Mouse (Mus musculus) heart, postnatal 0 days (tissue): ENCODE results near the gene Brf1. TPM values are rescaled to one million over a fixed set of nuclear protein-coding genes. Genes with fewer than 3 reads are reported as not detected.

Experiments
- ATAC-seq: fragments of 200-750 bp; cut with Nextera tagmentation; 2 replicates; pipeline ENCODE4 v1.8.0; 2017; ENCODE audit warnings: low read depth, moderate number of reproducible peaks, moderate library complexity; ENCODE audit not compliant: insufficient read depth
- DNase-seq: peaks from one replicate; pipeline ENCODE4 v3.0.0-alpha.2; 2016; ENCODE audit warnings: low spot score
- H3K27ac ChIP-seq: fragments of 300-500 bp; sonication (generic); 2 replicates; pipeline ENCODE4 v1.5.1; 2014; ENCODE audit warnings: low read depth, mild to moderate bottlenecking
- H3K27me3 ChIP-seq: fragments of 300-500 bp; sonication (generic); 2 replicates; pipeline ENCODE4 v1.6.1; 2014; ENCODE audit warnings: low read length, mixed read lengths; ENCODE audit not compliant: control insufficient read depth, insufficient read depth
- H3K36me3 ChIP-seq: fragments of 300-500 bp; sonication (generic); replicated peaks from 2 replicates; pipeline ENCODE4 v1.6.1; 2014; ENCODE audit warnings: low read length, mixed read lengths; ENCODE audit not compliant: control insufficient read depth, insufficient read depth
- H3K4me1 ChIP-seq: fragments of 300-500 bp; sonication (generic); 2 replicates; pipeline ENCODE4 v1.6.1; 2014; ENCODE audit warnings: antibody characterized with exemption; ENCODE audit not compliant: control insufficient read depth, insufficient read depth
- H3K4me2 ChIP-seq: fragments of 300-500 bp; sonication (generic); 2 replicates; pipeline ENCODE4 v1.6.1; 2014; ENCODE audit warnings: low read depth, mild to moderate bottlenecking, low read length, moderate library complexity
- H3K4me3 ChIP-seq: fragments of 300-500 bp; sonication (generic); 2 replicates; pipeline ENCODE4 v1.5.1; 2014; ENCODE audit warnings: low read depth, low read length
- H3K9ac ChIP-seq: fragments of 300-500 bp; sonication (generic); replicated peaks from 2 replicates; pipeline ENCODE4 v1.6.1; 2014; ENCODE audit warnings: low read depth, low read length, mixed read lengths
- H3K9me3 ChIP-seq: fragments of 300-500 bp; sonication (generic); replicated peaks from 2 replicates; pipeline ENCODE4 v1.6.1; 2016; ENCODE audit warnings: low read length; ENCODE audit not compliant: control insufficient read depth
- CTCF ChIP-seq: IDR thresholded peaks from 2 replicates; pipeline ENCODE4 v1.5.1; 2016; ENCODE audit warnings: antibody characterized with exemption, control low read depth, low read depth
- EP300 ChIP-seq: IDR thresholded peaks from 2 replicates; pipeline ENCODE4 v1.6.1; 2016; ENCODE audit warnings: antibody characterized with exemption, low read depth
- WGBS: fragments of 180-500 bp; shearing (Covaris S2); extraction: QIAGEN DNeasy Blood & Tissue Kit; methylation state at CpG from one replicate; pipeline ENCODE4 v1.1.7; 2014; 5-methylcytosine and 5-hydroxymethylcytosine counted together
- polyA plus RNA-seq: library from polyadenylated mRNA; unstranded; fragments of >200 nt; fragmentation: Nextera tagmentation; extraction: Ambion mirVana; gene quantifications from 2 replicates; pipeline ENCODE4 v1.2.1, GENCODE M21; 2015
- total RNA-seq: library from RNA; depleted of rRNA; stranded (reverse); fragments of >200 nt; gene quantifications from 2 replicates; pipeline ENCODE4 v1.2.3, GENCODE M21; 2014; ENCODE audit warnings: low replicate concordance

The Brf1 gene
- total and polyA plus RNA-seq, 2 experiments from 2014 or later: 24.5 to 51.9 TPM

DNA sequence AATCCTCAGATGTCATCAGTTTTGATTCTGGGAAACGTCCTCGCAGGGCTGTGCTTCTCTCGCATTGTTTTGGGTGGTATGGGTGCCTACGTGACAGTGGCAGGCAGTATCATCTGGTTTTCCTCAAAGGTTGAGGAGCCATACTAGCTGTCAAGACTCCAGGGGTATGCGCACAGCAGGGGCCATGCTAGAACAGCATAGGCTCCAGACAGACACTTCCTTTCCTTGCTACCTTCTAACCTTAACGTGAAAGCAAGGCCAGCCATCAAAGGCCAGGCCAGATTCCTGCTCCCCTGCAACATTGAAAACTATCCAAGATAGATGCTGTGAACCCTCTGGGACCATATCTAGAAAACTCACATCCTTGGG, 49.8 kb downstream of the Brf1 start:
- Histone ChIP-seq H3K27me3 (peaks cover 2% of the 10 kb centered on the region; the same call in 1 of the 2 replicates), H3K4me3 (peak overlapping the region; percentile 51), H3K9ac (peak overlapping the region; percentile 43; the same call in 1 of the 2 replicates), H3K36me3 (no peaks in the 10 kb centered on the region), H3K27ac (peak overlapping the region; percentile 71), H3K4me2 (peak overlapping the region; percentile 87), H3K9me3 (no peaks in the 10 kb centered on the region), H3K4me1 (peaks cover 28% of the 10 kb centered on the region)
- whole genome bisulfite sequencing: 5% methylated on average over 6 of the region's 6 CpGs
- DNase-seq: no peak
- ATAC-seq: no peak
- TF ChIP-seq CTCF: no peak
- TF ChIP-seq EP300: no peak

DNA sequence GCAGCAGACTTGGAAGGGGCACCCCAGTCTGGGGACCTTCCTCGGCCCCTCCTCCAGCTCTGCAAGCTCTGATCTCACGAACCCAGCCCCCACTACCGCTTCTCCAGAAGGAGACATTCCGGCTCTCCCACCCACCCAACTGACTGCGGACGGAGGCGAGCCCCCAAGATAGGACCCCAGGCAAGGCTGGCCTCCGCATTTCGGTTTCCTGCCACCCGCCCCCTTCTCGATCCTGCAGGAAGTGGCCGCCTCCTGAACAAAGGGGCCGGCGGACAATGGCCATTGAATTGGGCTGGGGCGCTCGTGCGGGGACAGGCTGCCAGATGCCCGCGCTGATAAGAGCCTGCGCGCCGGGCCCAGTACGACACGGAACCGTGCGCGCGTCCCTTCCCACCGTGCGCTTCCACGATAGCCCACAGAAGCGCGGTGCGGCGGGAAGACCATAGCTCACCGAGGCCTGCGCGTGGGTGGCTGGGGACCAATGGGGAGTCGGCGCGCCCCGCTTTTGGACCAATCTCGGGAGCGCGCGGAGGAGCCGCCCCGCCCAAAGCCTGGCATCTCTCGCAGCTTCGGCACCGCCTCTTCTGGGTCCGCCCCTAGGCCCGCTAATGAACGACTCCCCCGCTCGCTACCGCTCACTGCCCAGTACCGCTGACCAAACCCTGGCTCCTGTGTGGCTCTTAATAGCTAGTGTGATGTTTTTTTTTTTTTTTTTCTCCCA, 50.3 kb downstream of the Brf1 start:
- peak; percentile 74 for DNase-seq
- no peaks in the 10 kb centered on the region for H3K9me3 ChIP-seq
- ATAC-seq: peak; percentile 61
- peak overlapping the region; percentile 43; the same call in 1 of the 2 replicates for H3K9ac ChIP-seq
- WGBS: under 1% methylated on average over 58 of the region's 58 CpGs
- peaks cover 28% of the 10 kb centered on the region for H3K4me1 ChIP-seq
- peak overlapping the region; percentile 87 for H3K4me2 ChIP-seq
- H3K27ac ChIP-seq: peak overlapping the region; percentile 71
- peak overlapping the region; percentile 51 for H3K4me3 ChIP-seq
- H3K27me3 ChIP-seq: peaks cover 4% of the 10 kb centered on the region; the same call in 1 of the 2 replicates
- TF ChIP-seq CTCF (no peak), EP300 (peak; percentile 71)
- no peaks in the 10 kb centered on the region for H3K36me3 ChIP-seq

DNA sequence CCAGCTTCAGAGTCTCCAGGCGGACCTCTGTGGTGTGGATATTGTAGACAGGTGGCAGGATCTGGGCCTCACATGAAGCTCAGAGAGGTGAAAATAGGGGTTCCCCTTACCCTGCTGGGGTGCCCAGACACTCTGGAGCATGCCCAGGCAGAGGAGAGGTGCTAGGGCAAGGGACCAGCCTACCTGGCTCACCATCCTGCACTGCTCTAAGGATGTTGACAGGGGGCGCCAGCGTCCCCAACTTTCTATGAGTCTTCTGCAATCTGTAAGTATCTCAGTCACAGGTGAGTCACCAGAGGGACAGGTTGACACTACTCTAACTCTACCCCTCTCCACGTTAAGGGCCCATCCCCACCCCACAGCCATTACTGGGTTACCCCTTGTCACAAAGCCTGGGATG, 53.2 kb downstream of the Brf1 start:
- no peak for ATAC-seq
- Histone ChIP-seq H3K9me3 (no peaks in the 10 kb centered on the region), H3K4me2 (no peak overlapping the region), H3K27ac (peak overlapping the region; percentile 71), H3K4me1 (peaks cover 16% of the 10 kb centered on the region), H3K4me3 (no peak overlapping the region), H3K27me3 (peaks cover 4% of the 10 kb centered on the region; the same call in 1 of the 2 replicates), H3K9ac (no peak overlapping the region), H3K36me3 (no peaks in the 10 kb centered on the region)
- WGBS: 25% methylated on average over 4 of the region's 4 CpGs
- TF ChIP-seq EP300 (no peak), CTCF (peak; percentile 29; the same call in 1 of the 2 replicates)
- DNase-seq: no peak

DNA sequence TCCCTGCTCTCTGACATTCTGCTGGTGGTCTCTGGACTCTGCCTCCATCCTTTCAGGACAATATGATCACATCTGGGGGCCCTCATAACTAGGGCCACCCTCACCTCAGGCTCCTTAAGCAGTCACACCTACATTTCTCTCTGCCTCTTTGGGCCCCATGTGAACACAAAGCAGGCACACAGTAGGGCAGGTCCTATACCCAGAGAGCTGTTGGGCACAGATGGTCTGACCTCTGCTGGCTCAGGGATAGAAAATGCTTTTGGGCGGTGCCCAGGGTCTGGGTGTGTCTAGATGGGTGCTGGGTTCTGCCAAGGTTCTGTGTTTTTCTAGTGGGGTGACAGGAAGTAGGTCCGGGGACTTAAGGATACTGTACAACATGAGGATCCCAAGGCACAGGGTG, 56.8 kb downstream of the Brf1 start:
- Histone ChIP-seq H3K4me1 (peaks cover 4% of the 10 kb centered on the region; the same call in 1 of the 2 replicates), H3K4me3 (no peak overlapping the region), H3K36me3 (no peaks in the 10 kb centered on the region), H3K4me2 (no peak overlapping the region), H3K9ac (no peak overlapping the region), H3K27ac (no peak overlapping the region), H3K9me3 (no peaks in the 10 kb centered on the region), H3K27me3 (peaks cover 8% of the 10 kb centered on the region; the same call in 1 of the 2 replicates)
- DNase-seq: no peak
- ATAC-seq: no peak
- TF ChIP-seq EP300: no peak
- TF ChIP-seq CTCF: no peak
- WGBS: 73% methylated on average over 2 of the region's 2 CpGs

DNA sequence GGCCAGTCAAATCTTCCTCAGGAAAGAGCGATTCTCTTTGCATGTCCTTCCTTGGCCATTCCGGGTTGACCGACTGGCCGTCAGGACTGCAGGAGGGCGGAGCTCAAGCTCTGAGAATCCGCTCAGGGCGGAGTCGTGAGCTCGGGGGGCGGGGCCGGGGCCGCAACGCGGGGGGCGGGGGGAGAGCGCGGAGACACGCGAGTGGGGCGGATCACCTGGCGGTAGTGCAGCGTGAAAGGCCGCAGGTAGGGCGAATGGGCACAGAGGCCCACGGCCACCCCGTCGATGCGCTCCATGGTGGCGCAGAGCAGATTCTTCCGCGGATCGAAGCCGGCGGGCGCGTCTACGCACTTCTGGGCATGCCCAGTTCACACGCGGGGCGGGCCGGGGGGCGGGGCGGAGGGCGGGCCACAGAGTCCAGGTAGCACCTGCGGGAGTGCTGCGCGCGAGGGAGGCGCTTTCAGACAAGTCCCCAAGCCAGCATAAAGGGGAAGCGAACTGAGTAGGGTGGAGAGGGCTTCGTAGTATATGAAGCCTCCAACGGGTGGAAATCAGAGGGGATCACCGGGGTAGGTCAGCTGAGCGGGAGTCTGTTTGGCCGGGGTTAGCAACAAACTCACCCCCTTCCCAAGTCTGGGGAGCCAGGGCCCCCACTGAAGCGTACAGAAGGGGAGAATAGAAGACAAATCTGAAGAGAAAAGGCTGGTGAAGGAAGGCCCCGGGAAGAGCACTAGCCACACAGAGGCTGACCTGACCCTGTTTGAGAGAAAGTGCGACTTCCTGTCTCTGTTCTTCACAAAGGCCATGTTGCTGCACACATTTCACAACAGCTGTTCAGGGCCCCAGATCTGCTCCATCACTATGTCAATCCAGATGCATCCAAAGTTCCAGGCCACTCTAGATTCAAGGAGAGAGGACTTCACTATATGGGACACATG, 58.5 kb downstream of the Brf1 start, which contains the start of gene Nudt14:
Gene Nudt14, minus strand, starts transcription at position 349 of the 938 bp plus-strand sequence.
- H3K4me1 ChIP-seq: peaks cover 4% of the 10 kb centered on the region; the same call in 1 of the 2 replicates
- DNase-seq (peak; percentile 78), ATAC-seq (peak; percentile 77)
- H3K36me3 ChIP-seq: no peaks in the 10 kb centered on the region
- H3K9ac ChIP-seq: peak within 1 kb of the TSS; percentile 65
- H3K27ac ChIP-seq: peak within 1 kb of the TSS; percentile 63
- peak within 1 kb of the TSS; percentile 68 for H3K4me2 ChIP-seq
- WGBS: 2% methylated on average over 56 of the region's 58 CpGs
- H3K4me3 ChIP-seq: peak within 1 kb of the TSS; percentile 68
- no peak for TF ChIP-seq EP300
- no peak for TF ChIP-seq CTCF
- no peaks in the 10 kb centered on the region for H3K9me3 ChIP-seq
- H3K27me3 ChIP-seq: 0 out of 2 replicates have a peak, but pooled peaks cover 8% of the 10 kb centered on the region
